Mouse (Mus musculus) bone marrow, adult 2 months (tissue): ENCODE results near the gene Aamp. TPM values are rescaled to one million over a fixed set of nuclear protein-coding genes. Genes with fewer than 3 reads are reported as not detected.
A peak's percentile ranks its signal among the peaks of the same experiment; 100 is the strongest.
"Not testable (repeated sequence)": the region's sequence is repeated elsewhere in the genome, so short reads cannot be mapped to it uniquely, and the experiment has no call there.

ENCODE experiments used
- H3K27ac ChIP-seq: fragments of 200-500 bp; 2 replicates; pipeline ENCODE4 v1.5.1; 2012; ENCODE audit warnings: low read depth, mild to moderate bottlenecking, control low read depth, inconsistent platforms, low read length; ENCODE audit not compliant: control insufficient read depth, poor library complexity, insufficient read depth
- H3K4me1 ChIP-seq: fragments of 200-500 bp; 2 replicates; pipeline ENCODE4 v1.6.1; 2011; ENCODE audit warnings: low read length; ENCODE audit not compliant: control insufficient read depth, insufficient read depth
- H3K4me3 ChIP-seq: fragments of 200-500 bp; replicated peaks from 2 replicates; pipeline ENCODE3; 2011; ENCODE audit warnings: mild to moderate bottlenecking, low read depth, low read length, control low read depth; ENCODE audit not compliant: control insufficient read depth
- CTCF ChIP-seq: fragments of 200-500 bp; IDR thresholded peaks from 2 replicates; pipeline ENCODE4 v1.5.1; 2011; ENCODE audit warnings: low read length, control low read depth; ENCODE audit not compliant: control insufficient read depth, insufficient read depth
- POLR2A ChIP-seq: fragments of 200-500 bp; IDR thresholded peaks from 2 replicates; pipeline ENCODE4 v1.6.1; 2011; ENCODE audit warnings: low read depth, mild to moderate bottlenecking, control low read depth, low read length, borderline replicate concordance; ENCODE audit not compliant: control insufficient read depth
- WGBS: fragments of 180-500 bp; shearing (Covaris S2); methylation state at CpG from one replicate; pipeline ENCODE4 v1.1.7; 2018; 5-methylcytosine and 5-hydroxymethylcytosine counted together
- polyA plus RNA-seq: library from polyadenylated mRNA; stranded (reverse); fragments of >200 nt; gene quantifications from 2 replicates; pipeline ENCODE4 v1.2.4, GENCODE M21; 2011; ENCODE audit warnings: low replicate concordance; ENCODE audit not compliant: missing spikeins, insufficient read depth, insufficient read length

Gene Aamp
- 56.2 and 76.6 TPM in 2 replicates for polyA plus RNA-seq

- H3K27ac ChIP-seq = peak within 1 kb of the TSS; percentile 72
- 0 out of 2 replicates have a peak, but pooled peaks cover 1% of the 10 kb centered on the region for H3K4me1 ChIP-seq
- peak within 1 kb of the TSS; percentile 81 for H3K4me3 ChIP-seq
- TF ChIP-seq CTCF (no peak; the same call in 1 of the 2 replicates), POLR2A (peak; percentile 72; the same call in 1 of the 2 replicates)
- under 1% methylated on average over 56 of the region's 56 CpGs for WGBS
These were observed at the start of gene Aamp, which contains the start of gene Pnkd for GRCm38 (mm10) chr1:74284543-74285160. Aamp (minus strand) TSS chr1:74284738. Pnkd (plus strand) TSS chr1:74284930.

GRCm38 (mm10) chr1:74332930-74333329 is 48.4 kb upstream of the Aamp start:
- 12% methylated on average over 9 of the region's 9 CpGs for WGBS
- TF ChIP-seq POLR2A (no peak), CTCF (no peak)
- no peak overlapping the region for H3K27ac ChIP-seq
- peak overlapping the region; percentile 48 for H3K4me3 ChIP-seq
- peaks cover 7% of the 10 kb centered on the region for H3K4me1 ChIP-seq

GRCm38 (mm10) chr1:74332241-74332763 is 47.8 kb upstream of the Aamp start:
- Histone ChIP-seq H3K27ac (no peak overlapping the region), H3K4me3 (peak overlapping the region; percentile 48), H3K4me1 (peaks cover 7% of the 10 kb centered on the region)
- TF ChIP-seq POLR2A = no peak
- peak; percentile 34; the same call in 1 of the 2 replicates for TF ChIP-seq CTCF
- under 1% methylated on average over 36 of the region's 36 CpGs for WGBS

GRCm38 (mm10) chr1:74331046-74331681 is 46.6 kb upstream of the Aamp start:
- WGBS = 18% methylated on average over 4 of the region's 4 CpGs
- TF ChIP-seq POLR2A (no peak), CTCF (no peak)
- Histone ChIP-seq H3K4me1 (peaks cover 7% of the 10 kb centered on the region), H3K4me3 (no peak overlapping the region), H3K27ac (no peak overlapping the region)

GRCm38 (mm10) chr1:74329899-74330431 is 45.4 kb upstream of the Aamp start:
- no peak overlapping the region for H3K27ac ChIP-seq
- TF ChIP-seq POLR2A = no peak
- no peak for TF ChIP-seq CTCF
- WGBS = 80% methylated on average over 7 of the region's 7 CpGs
- H3K4me1 ChIP-seq = peaks cover 7% of the 10 kb centered on the region
- no peak overlapping the region for H3K4me3 ChIP-seq

GRCm38 (mm10) chr1:74326916-74327315 is 42.4 kb upstream of the Aamp start:
- 74% methylated on average over 2 of the region's 2 CpGs for WGBS

GRCm38 (mm10) chr1:74321396-74321795 is 36.9 kb upstream of the Aamp start:
- Histone ChIP-seq H3K4me1 (no peaks in the 10 kb centered on the region; the same call in 1 of the 2 replicates), H3K27ac (no peak overlapping the region), H3K4me3 (no peak overlapping the region)
- WGBS = 72% methylated on average over 3 of the region's 3 CpGs
- TF ChIP-seq CTCF = no peak
- TF ChIP-seq POLR2A = no peak

More at GRCm38 (mm10) chr1:74326916-74327315, 42.4 kb upstream of the Aamp start:
- not testable (repeated sequence) for H3K4me3 ChIP-seq, H3K4me1 ChIP-seq, H3K27ac ChIP-seq

- TF ChIP-seq POLR2A = no peak
- TF ChIP-seq CTCF = no peak
- no peak overlapping the region for H3K27ac ChIP-seq
- WGBS = 86% methylated on average over 3 of the region's 3 CpGs
- H3K4me1 ChIP-seq = no peaks in the 10 kb centered on the region; the same call in 1 of the 2 replicates
- H3K4me3 ChIP-seq = no peak overlapping the region
These were observed 34.2 kb upstream of the Aamp start for GRCm38 (mm10) chr1:74318711-74319110.
